Mouse (Mus musculus) pancreas, adult 10 weeks (tissue): ENCODE results near the gene Gm20390. TPM values are rescaled to one million over a fixed set of nuclear protein-coding genes. Genes with fewer than 3 reads are reported as not detected.

ENCODE experiments used
- polyA plus RNA-seq: library from polyadenylated mRNA; stranded (reverse); fragments of 350-450 nt; fragmentation: Illumina TruSeq; extraction: RNeasy Lipid Tissue Mini Kit (QIAGEN cat#74804); gene quantifications from one replicate; pipeline ENCODE4 v1.2.3, GENCODE M21; 2015; ENCODE audit warnings: low read depth, low replicate concordance; ENCODE audit not compliant: insufficient read depth

The Gm20390 gene
- 28.1 TPM for polyA plus RNA-seq

GRCm38 (mm10) chr11:93968005-93968847 is at the start of gene Gm20390, which contains the start of gene Nme1:
Gm20390 (minus strand) TSS chr11:93968293.
Nme1 (minus strand) TSS chr11:93968521.

GRCm38 (mm10) chr11:93995720-93996305 is 27.7 kb upstream of the Gm20390 start, which contains the start of gene Spag9:
Spag9 (plus strand) TSS chr11:93996091.

GRCm38 (mm10) chr11:93956159-93956558 is 11.9 kb downstream of the Gm20390 start, which contains the start of gene Nme2:
Nme2 (minus strand) TSS chr11:93956259.

Other genes with a start within 250 kb of the Gm20390 start
- gene Utp18, start 82.5 kb downstream of the Gm20390 start, polyA plus RNA-seq = 3.3 TPM
- 3.6 TPM for gene Mbtd1, start 82.4 kb downstream of the Gm20390 start, polyA plus RNA-seq
- gene Nme2, start 12.0 kb downstream of the Gm20390 start, polyA plus RNA-seq = 152 TPM
- 20.5 TPM for gene Nme1, start 228 bp upstream of the Gm20390 start, polyA plus RNA-seq
- 15.5 TPM for gene Spag9, start 27.8 kb upstream of the Gm20390 start, polyA plus RNA-seq
- 22.2 TPM for gene Tob1, start 243.2 kb upstream of the Gm20390 start, polyA plus RNA-seq